Mouse (Mus musculus): Measurements from ENCODE around the gene Sp3. TPM values are rescaled to one million over a fixed set of nuclear protein-coding genes. Genes with fewer than 3 reads are reported as not detected.
"Not testable (repeated sequence)": the region's sequence is repeated elsewhere in the genome, so short reads cannot be mapped to it uniquely, and the experiment has no call there.

Sp3 gene
- 69.1 and 69.3 TPM in 2 replicates for polyA plus RNA-seq (2014; fragmentation: Nextera tagmentation; extraction: Ambion mirVana)

DNA sequence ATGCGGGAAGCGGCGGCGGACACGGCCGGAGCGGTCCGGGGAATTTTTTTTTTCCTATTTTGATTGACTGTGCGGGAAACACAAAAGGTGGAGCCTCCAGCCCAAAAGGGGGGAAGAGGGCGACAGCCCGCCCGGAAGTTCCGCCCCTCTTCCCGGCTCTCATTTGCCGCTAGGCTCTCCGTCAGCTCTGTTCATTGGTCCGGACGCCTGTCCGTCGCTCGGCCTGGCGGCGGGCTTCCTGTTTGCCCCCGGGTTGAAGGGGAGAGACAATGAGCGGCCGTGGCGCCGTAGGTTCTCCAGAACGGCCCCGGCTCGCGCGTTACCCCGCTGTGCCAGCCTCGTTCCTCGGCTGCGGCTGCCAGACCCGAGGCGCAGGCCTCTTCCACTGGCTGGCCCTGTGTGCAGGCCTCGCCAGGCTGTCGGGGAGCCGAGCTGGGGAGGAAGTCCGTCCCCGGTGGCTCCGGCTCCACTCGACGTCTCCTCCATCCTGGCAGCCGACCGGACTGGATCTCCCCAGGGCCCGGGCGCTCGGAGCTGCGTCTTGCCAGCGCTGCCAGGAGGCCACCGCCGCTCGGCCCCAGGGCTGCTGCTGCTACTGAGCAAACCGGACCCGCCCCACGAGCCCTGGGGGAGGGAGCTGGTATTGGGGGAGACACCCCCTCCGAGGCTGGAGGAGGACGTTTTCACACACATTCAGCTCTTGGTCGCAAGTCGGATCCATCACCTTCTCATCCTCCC, at the start of gene Sp3:
Gene Sp3, minus strand, starts transcription at position 110 of the 738 bp plus-strand sequence.
- peak; percentile 89 for ATAC-seq (ENCODE audit: low FRiP score)
- Histone ChIP-seq H3K4me2 (peak within 1 kb of the TSS; percentile 68), H3K27me3 (ENCODE audit: control insufficient read depth, insufficient read depth, low read length) (no peaks in the 10 kb centered on the region), H3K9me3 (ENCODE audit: control insufficient read depth, low read length) (no peaks in the 10 kb centered on the region), H3K36me3 (ENCODE audit: control insufficient read depth, insufficient read depth, low read length) (no peaks in the 10 kb centered on the region), H3K4me1 (ENCODE audit: control insufficient read depth, insufficient read depth, low read length) (peaks cover 8% of the 10 kb centered on the region; the same call in 1 of the 2 replicates), H3K9ac (ENCODE audit: low read length) (peak within 1 kb of the TSS; percentile 100), H3K4me3 (ENCODE audit: low read depth, low read length) (peak within 1 kb of the TSS; percentile 100), H3K27ac (ENCODE audit: low read depth, low read length) (peak within 1 kb of the TSS; percentile 100)
- peak; percentile 99 for DNase-seq (ENCODE audit: low spot score, missing footprints)
- WGBS = under 1% methylated on average over 63 of the region's 64 CpGs

GRCm38 (mm10) chr2:73029846-73030245, 49.6 kb upstream of the Sp3 start:
- Histone ChIP-seq H3K27me3 (ENCODE audit: control insufficient read depth, insufficient read depth, low read length) (no peaks in the 10 kb centered on the region), H3K9ac (ENCODE audit: low read length) (no peak overlapping the region), H3K4me3 (ENCODE audit: low read depth, low read length) (no peak overlapping the region), H3K4me2 (no peak overlapping the region), H3K36me3 (ENCODE audit: control insufficient read depth, insufficient read depth, low read length) (no peaks in the 10 kb centered on the region), H3K9me3 (ENCODE audit: control insufficient read depth, low read length) (no peaks in the 10 kb centered on the region), H3K27ac (ENCODE audit: low read depth, low read length) (no peak overlapping the region), H3K4me1 (ENCODE audit: control insufficient read depth, insufficient read depth, low read length) (no peaks in the 10 kb centered on the region)
- ATAC-seq (ENCODE audit: low FRiP score) (no peak), DNase-seq (ENCODE audit: low spot score, missing footprints) (no peak)
- 88% methylated on average over 3 of the region's 3 CpGs for WGBS

DNA sequence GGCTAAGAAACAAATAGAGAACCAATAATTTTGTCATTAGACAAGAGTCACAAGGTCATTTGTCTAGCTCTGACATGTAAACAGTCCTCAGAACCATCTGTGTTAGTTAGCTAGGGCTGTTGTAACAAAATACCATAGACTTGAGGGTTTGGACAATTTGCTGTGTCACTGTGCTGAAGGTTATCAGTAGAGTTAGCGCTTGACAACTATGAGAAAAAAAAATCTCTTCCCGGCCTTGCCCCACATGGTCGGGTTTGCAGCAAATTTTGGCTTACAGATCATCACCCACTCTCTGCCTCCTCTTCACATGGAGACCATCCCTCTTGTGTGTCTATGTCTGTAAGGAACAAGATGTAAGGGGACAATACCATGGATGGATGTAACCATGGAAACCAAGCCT, 47.8 kb upstream of the Sp3 start:
- ATAC-seq (ENCODE audit: low FRiP score) (no peak), DNase-seq (ENCODE audit: low spot score, missing footprints) (no peak)
- Histone ChIP-seq H3K27me3 (ENCODE audit: control insufficient read depth, insufficient read depth, low read length) (no peaks in the 10 kb centered on the region), H3K36me3 (ENCODE audit: control insufficient read depth, insufficient read depth, low read length) (no peaks in the 10 kb centered on the region), H3K27ac (ENCODE audit: low read depth, low read length) (no peak overlapping the region), H3K4me3 (ENCODE audit: low read depth, low read length) (no peak overlapping the region), H3K9ac (ENCODE audit: low read length) (no peak overlapping the region), H3K4me1 (ENCODE audit: control insufficient read depth, insufficient read depth, low read length) (no peaks in the 10 kb centered on the region), H3K4me2 (no peak overlapping the region), H3K9me3 (ENCODE audit: control insufficient read depth, low read length) (no peaks in the 10 kb centered on the region)
- WGBS = 91% methylated on average over 3 of the region's 3 CpGs

- Histone ChIP-seq H3K27me3 (ENCODE audit: control insufficient read depth, insufficient read depth, low read length) (no peaks in the 10 kb centered on the region), H3K36me3 (ENCODE audit: control insufficient read depth, insufficient read depth, low read length) (no peaks in the 10 kb centered on the region), H3K9ac (ENCODE audit: low read length) (no peak overlapping the region), H3K9me3 (ENCODE audit: control insufficient read depth, low read length) (no peaks in the 10 kb centered on the region), H3K4me2 (no peak overlapping the region), H3K4me1 (ENCODE audit: control insufficient read depth, insufficient read depth, low read length) (no peaks in the 10 kb centered on the region), H3K27ac (ENCODE audit: low read depth, low read length) (no peak overlapping the region), H3K4me3 (ENCODE audit: low read depth, low read length) (no peak overlapping the region)
- DNase-seq (ENCODE audit: low spot score, missing footprints) (no peak), ATAC-seq (ENCODE audit: low FRiP score) (no peak)
- 59% methylated on average over 3 of the region's 3 CpGs for WGBS
These were observed 46.9 kb upstream of the Sp3 start for GRCm38 (mm10) chr2:73027126-73027525.

GRCm38 (mm10) chr2:73023803-73024202, 43.6 kb upstream of the Sp3 start:
- Histone ChIP-seq H3K4me1 (ENCODE audit: control insufficient read depth, insufficient read depth, low read length) (no peaks in the 10 kb centered on the region), H3K36me3 (ENCODE audit: control insufficient read depth, insufficient read depth, low read length) (no peaks in the 10 kb centered on the region), H3K27ac (ENCODE audit: low read depth, low read length) (no peak overlapping the region), H3K4me3 (ENCODE audit: low read depth, low read length) (no peak overlapping the region), H3K27me3 (ENCODE audit: control insufficient read depth, insufficient read depth, low read length) (no peaks in the 10 kb centered on the region), H3K9ac (ENCODE audit: low read length) (no peak overlapping the region), H3K4me2 (no peak overlapping the region), H3K9me3 (ENCODE audit: control insufficient read depth, low read length) (no peaks in the 10 kb centered on the region)
- 46% methylated on average over 6 of the region's 6 CpGs for WGBS
- DNase-seq (ENCODE audit: low spot score, missing footprints) (no peak), ATAC-seq (ENCODE audit: low FRiP score) (no peak)

- DNase-seq (ENCODE audit: low spot score, missing footprints) (no peak), ATAC-seq (ENCODE audit: low FRiP score) (no peak)
- Histone ChIP-seq H3K4me1 (ENCODE audit: control insufficient read depth, insufficient read depth, low read length) (no peaks in the 10 kb centered on the region), H3K4me2 (no peak overlapping the region), H3K27me3 (ENCODE audit: control insufficient read depth, insufficient read depth, low read length) (no peaks in the 10 kb centered on the region), H3K9ac (ENCODE audit: low read length) (no peak overlapping the region), H3K27ac (ENCODE audit: low read depth, low read length) (no peak overlapping the region), H3K4me3 (ENCODE audit: low read depth, low read length) (no peak overlapping the region), H3K36me3 (ENCODE audit: control insufficient read depth, insufficient read depth, low read length) (no peaks in the 10 kb centered on the region), H3K9me3 (ENCODE audit: control insufficient read depth, low read length) (no peaks in the 10 kb centered on the region)
- WGBS = 90% methylated on average over 6 of the region's 6 CpGs
These were observed 40.8 kb upstream of the Sp3 start for GRCm38 (mm10) chr2:73021046-73021445.

- Histone ChIP-seq H3K4me1 (ENCODE audit: control insufficient read depth, insufficient read depth, low read length) (no peaks in the 10 kb centered on the region), H3K36me3 (ENCODE audit: control insufficient read depth, insufficient read depth, low read length) (no peaks in the 10 kb centered on the region), H3K4me2 (no peak overlapping the region), H3K27me3 (ENCODE audit: control insufficient read depth, insufficient read depth, low read length) (no peaks in the 10 kb centered on the region), H3K27ac (ENCODE audit: low read depth, low read length) (no peak overlapping the region), H3K4me3 (ENCODE audit: low read depth, low read length) (no peak overlapping the region), H3K9ac (ENCODE audit: low read length) (no peak overlapping the region), H3K9me3 (ENCODE audit: control insufficient read depth, low read length) (no peaks in the 10 kb centered on the region)
- ATAC-seq (ENCODE audit: low FRiP score) (no peak), DNase-seq (ENCODE audit: low spot score, missing footprints) (no peak)
- WGBS = 82% methylated on average over 9 of the region's 9 CpGs
These were observed 39.3 kb upstream of the Sp3 start for GRCm38 (mm10) chr2:73019371-73020146.

- not testable (repeated sequence) for H3K27ac ChIP-seq (ENCODE audit: low read depth, low read length); H3K4me2 ChIP-seq; H3K36me3 ChIP-seq (ENCODE audit: control insufficient read depth, insufficient read depth, low read length); H3K9ac ChIP-seq (ENCODE audit: low read length); H3K4me3 ChIP-seq (ENCODE audit: low read depth, low read length); H3K9me3 ChIP-seq (ENCODE audit: control insufficient read depth, low read length); H3K27me3 ChIP-seq (ENCODE audit: control insufficient read depth, insufficient read depth, low read length); ATAC-seq (ENCODE audit: low FRiP score); H3K4me1 ChIP-seq (ENCODE audit: control insufficient read depth, insufficient read depth, low read length); DNase-seq (ENCODE audit: low spot score, missing footprints)
- WGBS = 92% methylated on average over 9 of the region's 9 CpGs
These were observed 33.8 kb upstream of the Sp3 start for GRCm38 (mm10) chr2:73014063-73014462.

GRCm38 (mm10) chr2:73012636-73013035, 32.4 kb upstream of the Sp3 start:
- ATAC-seq (ENCODE audit: low FRiP score) (no peak), DNase-seq (ENCODE audit: low spot score, missing footprints) (no peak)
- WGBS = 72% methylated on average over 18 of the region's 20 CpGs

More at GRCm38 (mm10) chr2:73012636-73013035, 32.4 kb upstream of the Sp3 start:
- Histone ChIP-seq H3K36me3 (ENCODE audit: control insufficient read depth, insufficient read depth, low read length) (no peaks in the 10 kb centered on the region), H3K27ac (ENCODE audit: low read depth, low read length) (no peak overlapping the region), H3K9ac (ENCODE audit: low read length) (no peak overlapping the region), H3K4me1 (ENCODE audit: control insufficient read depth, insufficient read depth, low read length) (no peaks in the 10 kb centered on the region), H3K27me3 (ENCODE audit: control insufficient read depth, insufficient read depth, low read length) (no peaks in the 10 kb centered on the region), H3K4me2 (no peak overlapping the region), H3K9me3 (ENCODE audit: control insufficient read depth, low read length) (peaks cover 9% of the 10 kb centered on the region; the same call in 1 of the 2 replicates), H3K4me3 (ENCODE audit: low read depth, low read length) (no peak overlapping the region)

Measured in midbrain, embryonic 11.5 days (tissue).